Mouse (Mus musculus) adrenal gland (tissue): Measurements from ENCODE around the gene Zfp865.
"Not testable (repeated sequence)": the region's sequence is repeated elsewhere in the genome, so short reads cannot be mapped to it uniquely, and the experiment has no call there.

ENCODE experiments used
- intact Hi-C: fragments of 180-260 bp; cut with DNase I; formaldehyde crosslinking; loops from one replicate; pipeline ENCODE4 v1.15.1; 2025

Gene Zfp865

DNA sequence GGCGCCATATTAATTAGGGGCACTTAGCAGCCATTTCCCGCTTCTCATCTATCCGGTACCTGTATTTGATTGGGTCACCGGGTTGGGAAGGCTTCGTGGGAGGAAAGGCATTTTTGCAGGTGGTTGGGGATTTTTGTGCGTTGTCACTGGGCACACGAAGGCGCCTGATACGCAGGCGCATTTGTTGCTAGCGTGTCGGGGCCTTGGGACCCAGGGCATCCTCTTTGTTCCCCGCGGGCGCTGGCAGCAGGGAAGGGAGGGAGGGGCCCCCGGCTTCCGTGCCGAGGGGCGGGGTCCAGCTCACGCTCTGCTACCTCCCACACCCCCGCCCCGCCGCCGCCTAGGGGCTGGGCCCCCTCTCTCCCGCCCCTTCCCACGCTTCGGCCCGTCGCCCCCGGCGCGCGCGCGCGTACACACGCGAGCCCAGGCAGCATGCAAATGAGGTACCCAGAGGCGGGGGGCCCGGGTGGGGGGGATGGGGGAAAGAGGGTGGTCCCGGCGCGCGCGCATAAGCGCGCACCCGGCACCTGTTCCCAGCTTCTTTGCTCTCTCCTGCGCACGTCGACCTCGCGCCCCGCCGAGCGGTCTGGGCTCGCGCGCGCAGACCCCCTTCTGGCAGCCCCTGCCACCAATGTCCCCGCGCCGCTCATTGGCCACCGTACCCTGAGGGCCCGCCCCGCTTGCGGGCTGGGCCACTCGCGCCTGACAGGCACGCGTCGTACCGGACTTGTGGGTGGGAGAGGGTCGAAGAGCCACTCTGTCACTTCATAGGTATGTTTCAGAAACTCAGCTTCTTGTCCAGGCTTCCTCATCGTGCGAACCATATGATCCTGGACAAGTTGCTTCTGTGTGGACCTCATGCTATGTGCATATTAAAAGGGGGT is 4.8 kb upstream of the Zfp865 start, which contains the start of gene Gm44973:
Gene Gm44973 (plus strand): TSS at position 379 of the 884 bp plus-strand sequence.
- intact Hi-C loops: no loop called here

DNA sequence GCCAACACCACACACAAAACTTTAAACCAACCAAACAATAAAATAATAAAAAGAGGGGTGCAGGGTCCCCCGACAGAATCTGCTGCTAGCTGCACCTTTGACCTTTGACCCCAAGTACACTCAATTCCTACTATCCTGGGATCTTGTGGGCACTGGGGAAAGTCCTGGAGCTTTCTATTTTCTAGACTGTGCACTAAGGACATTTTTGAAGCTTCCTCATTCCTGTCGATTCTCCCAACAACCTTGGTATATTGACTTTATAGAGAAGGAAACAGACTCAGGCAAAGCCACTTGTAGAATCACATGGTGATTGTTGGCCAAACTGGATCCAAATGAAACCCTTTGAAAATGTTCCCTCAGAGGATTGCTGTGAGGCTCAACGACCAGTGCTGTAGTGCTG is 4.1 kb upstream of the Zfp865 start:
- intact Hi-C loops: no loop called here

DNA sequence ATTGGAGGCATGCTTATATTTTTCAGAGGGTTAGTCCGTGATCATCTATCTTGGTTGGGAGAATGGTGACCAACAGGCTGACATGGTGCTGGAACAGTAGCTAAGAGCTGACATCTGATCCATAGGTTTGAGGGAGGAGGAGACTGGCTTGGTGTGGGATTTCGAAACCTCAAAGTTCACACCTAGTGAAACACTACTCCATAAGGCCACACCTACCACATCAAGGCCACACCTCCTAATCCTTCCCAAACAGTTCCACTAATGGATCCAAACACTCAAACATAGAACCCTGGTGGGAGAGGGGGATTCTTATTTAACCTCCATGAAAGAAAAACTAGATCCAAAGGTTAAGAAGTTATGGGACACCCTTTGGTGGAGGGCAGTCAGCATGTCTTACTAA is 3.3 kb upstream of the Zfp865 start:
- intact Hi-C loops: no loop called here

DNA sequence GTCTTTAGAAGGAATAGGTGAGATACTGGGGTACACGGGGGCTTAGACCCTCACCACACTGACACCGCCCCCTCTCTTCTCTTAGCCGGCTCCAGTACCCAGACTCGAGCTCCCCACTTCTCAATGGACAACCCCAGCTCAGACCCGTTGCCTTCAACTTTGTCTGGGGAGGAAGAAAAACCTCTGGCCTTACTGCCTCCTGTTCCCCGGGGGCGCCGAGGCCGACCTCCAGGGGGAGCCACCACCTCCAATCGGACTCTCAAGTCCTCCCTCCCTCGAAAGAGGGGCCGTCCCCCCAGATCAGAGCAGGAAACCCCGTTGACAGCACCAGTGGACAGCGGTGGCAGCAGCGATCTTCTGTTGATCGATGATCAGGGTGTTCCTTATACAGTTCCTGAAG is 2.8 kb upstream of the Zfp865 start:
- intact Hi-C loops: no loop called here

DNA sequence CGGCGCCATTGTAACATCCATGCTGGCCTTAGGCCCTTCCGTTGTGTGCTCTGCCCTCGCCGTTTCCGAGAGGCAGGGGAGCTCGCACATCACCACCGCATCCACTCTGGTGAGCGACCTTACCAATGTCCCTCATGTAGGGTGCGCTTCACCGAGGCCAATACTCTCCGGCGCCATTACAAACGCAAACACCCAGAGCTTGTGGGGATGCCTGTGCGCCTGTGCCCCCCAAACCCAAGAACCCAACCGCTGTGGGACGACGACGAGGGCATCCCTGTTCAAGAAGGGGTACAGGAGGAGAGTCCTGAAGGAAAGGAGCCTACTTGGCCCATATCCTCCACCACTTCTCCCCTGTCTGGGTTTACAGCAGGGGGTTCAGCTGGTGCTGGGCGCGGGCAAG is 2.2 kb upstream of the Zfp865 start:
- intact Hi-C loops: no loop called here

DNA sequence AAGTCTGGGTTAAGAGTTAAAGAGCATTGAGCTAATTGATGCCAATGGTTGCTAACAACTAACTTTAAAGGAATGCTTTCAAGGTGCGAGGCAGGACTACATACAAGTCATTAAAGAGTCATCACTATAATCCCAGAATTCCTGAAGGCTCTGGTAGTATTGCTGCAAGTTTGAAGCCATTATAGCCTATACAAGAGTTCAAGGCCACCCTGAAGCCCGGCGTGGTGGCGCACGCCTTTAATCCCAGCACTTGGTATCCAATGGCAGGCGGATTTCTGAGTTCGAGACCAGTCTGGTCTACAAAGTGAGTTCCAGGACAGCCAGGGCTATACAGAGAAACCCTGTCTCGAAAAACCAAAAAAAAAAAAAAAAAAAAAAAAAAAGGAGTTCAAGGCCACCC is 600 bp upstream of the Zfp865 start:
- intact Hi-C loops: not testable (repeated sequence)

- intact Hi-C loops: no loop called here
Measured at GRCm38 (mm10) chr7:5020685-5021084, 509 bp downstream of the Zfp865 start.

DNA sequence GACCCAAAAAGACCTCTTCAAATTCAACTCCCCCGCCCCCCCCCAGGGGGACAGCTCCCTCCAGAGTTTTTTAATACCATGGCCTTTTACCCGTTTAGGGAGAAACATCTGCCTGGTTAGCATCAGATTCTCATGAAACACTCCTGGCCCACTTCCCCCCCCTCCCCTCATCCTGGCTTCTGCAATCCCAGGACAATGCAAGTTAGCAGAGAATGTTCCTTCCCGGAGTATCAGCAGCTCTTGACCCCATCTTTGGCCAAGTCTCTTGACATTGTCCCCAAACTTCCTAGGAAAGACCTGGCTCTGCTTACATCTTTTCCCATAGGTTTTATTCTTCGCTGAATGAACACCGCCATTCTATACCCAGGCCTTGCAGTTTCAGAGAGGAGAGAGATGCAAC is 1.0 kb downstream of the Zfp865 start:
- intact Hi-C loops: no loop called here

GRCm38 (mm10) chr7:5029543-5029942 is 9.4 kb downstream of the Zfp865 start:
- intact Hi-C loops: no loop called here

- intact Hi-C loops: no loop called here
Measured at GRCm38 (mm10) chr7:5029946-5030345, 9.8 kb downstream of the Zfp865 start.

GRCm38 (mm10) chr7:5030554-5031275 is 10.5 kb downstream of the Zfp865 start:
- intact Hi-C loops: no loop called here

DNA sequence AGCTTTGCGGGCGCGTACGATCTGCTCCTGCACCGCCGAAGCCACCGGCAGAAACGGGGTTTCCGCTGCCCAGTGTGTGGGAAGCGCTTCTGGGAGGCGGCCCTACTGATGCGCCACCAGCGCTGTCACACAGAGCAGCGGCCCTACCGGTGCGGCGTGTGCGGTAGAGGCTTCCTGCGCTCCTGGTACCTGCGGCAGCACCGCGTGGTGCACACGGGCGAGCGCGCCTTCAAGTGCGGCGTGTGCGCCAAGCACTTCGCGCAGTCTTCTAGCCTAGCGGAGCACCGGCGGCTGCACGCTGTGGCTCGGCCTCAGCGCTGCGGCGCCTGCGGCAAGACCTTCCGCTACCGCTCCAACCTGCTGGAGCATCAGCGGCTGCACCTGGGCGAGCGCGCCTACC is 11.3 kb downstream of the Zfp865 start:
- intact Hi-C loops: no loop called here

DNA sequence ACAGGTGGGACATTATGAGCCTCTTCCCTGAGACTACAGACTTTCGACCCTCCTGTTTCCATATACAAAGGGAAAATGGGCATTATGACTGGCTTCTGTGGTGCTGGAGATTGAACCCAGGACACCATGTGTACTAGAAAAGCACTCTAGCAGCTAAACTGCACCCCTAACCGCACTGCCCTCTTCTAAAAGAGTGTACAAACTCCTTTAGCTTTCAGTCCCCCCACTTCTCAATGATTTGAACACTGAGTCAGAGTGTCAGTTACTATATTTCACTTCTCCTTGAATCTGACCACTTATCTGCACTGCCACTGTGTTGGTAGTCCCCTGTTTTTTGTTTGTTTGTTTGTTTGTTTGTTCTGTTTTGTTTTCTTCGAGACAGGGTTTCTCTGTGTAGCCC is 13.6 kb downstream of the Zfp865 start, which contains the start of gene 4632433K11Rik:
Gene 4632433K11Rik (plus strand): TSS at position 301 of the 400 bp plus-strand sequence.
- intact Hi-C loops: no loop called here

DNA sequence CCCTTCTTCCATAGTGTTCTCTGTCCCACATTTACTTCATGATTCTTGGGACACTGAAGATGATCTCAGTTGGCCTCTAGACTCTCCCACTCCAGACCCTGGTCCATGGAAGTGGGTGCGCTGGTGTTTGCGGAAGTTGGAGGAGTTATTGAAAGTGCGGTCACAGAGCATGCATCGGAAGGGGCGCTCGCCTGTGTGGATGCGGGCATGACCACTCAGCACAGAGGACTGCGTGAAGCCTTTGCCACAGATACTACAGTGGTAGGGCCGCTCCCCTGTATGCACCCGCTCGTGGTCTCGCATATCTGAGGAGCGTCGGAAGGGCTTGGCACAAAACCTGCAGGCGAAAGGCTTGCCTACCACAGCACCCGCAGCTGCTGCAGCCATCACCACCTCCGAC is 15.5 kb downstream of the Zfp865 start:
- intact Hi-C loops: no loop called here

DNA sequence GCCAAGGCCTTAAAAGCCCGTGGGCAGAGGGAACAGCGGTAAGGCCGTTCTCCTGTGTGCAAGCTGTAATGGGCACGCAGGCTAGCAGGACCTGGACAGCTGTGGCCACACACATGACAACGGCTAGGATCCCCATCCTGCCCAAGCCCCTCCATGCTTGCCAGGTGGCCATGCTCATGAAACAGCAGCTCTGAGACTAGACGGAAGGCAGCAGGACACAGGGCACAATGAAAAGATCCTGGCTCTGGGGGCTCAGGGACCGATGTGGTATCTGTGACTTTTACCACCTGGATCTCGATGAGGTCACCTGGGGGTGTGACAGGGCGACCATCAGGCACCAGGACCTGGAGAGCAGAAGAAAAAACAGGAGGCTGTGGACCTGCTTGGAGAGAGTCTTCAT is 16.0 kb downstream of the Zfp865 start:
- intact Hi-C loops: no loop called here

GRCm38 (mm10) chr7:5037026-5037425 is 16.9 kb downstream of the Zfp865 start:
- intact Hi-C loops: no loop called here

DNA sequence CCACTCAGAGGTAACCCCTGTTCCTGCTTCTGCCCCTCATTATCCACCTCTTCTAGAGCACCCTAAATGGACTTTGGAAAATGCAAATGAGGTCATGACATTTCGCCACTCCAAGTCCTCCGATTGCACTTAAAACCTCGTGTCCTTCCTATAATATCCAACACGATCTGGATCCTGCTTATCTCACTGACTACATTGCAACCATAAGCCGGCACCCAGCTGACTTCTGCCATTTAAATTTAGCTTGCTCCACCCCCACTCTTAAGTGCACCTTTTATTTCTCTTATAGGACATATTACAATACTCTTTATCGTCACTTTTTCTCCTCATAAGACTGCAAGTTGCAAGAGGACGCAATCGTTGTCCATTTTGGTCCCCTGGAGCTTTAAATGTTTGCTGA is 17.3 kb downstream of the Zfp865 start:
- intact Hi-C loops: no loop called here

GRCm38 (mm10) chr7:5038109-5038732 is 18.0 kb downstream of the Zfp865 start, which contains the start of gene Zfp784:
Zfp784 (minus strand) TSS chr7:5038446.
- intact Hi-C loops: no loop called here

DNA sequence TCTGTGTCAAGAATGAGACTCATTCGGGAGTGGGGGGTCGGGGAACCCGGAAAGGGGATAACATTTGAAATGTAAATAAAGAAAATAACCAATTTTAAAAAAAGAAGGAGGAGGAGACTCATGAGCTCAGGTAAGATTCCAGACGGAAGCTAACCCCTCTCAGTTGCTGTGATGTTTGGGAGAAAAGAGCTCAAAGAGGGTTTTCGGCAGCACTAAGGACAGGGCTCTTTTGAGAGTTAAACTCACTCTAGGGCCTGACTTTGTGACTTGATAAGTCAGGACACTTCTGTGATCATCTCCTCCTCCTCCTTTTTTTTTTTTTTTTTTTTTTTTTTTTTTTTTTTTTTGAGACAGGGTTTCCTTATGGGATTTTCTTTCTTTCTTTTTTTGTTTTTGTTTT is 18.8 kb downstream of the Zfp865 start:
- intact Hi-C loops: no loop called here

GRCm38 (mm10) chr7:5044981-5045380 is 24.8 kb downstream of the Zfp865 start:
- intact Hi-C loops: no loop called here

DNA sequence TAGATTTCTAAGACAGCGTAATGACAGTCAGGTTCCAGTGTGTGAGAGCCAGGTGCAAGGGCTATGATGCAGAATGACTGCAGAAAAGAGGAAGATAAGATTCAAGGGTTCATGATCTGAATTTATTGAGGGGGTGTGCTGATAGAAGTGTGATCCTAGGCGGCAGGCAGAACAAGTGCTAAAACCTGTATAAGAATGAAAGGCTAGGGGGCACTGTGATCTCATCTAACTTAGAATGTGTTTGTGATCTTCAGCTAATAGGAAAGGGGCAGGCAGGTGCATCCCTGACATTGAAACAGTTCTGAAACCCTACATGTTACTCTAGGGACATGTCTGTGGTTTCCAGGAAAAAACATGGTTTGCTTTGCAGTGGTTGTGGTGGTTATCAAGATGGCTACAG is 25.9 kb downstream of the Zfp865 start:
- intact Hi-C loops: loop anchor here (2.0 kb wide), 1 partner anchor 103 kb away; no protein-coding TSS in a partner anchor

DNA sequence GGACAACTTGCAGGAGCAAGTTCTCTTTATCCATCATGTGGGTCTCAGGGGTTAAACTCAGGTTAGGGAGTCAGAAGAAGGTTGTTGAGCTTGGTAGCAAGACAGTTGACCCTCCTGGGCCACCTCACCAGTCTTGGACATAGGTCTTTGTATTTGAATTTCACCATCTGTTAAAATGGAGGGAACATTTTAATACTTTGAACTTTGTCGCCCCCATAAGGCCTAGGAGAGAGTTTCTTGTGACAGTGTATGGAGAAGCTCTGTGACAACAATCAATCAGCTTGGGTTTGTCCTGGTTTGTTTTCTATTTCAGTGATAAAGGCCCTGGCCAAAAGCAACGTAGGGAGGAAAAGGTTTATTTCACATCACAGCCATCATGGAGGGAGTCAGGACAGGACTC is 27.1 kb downstream of the Zfp865 start:
- intact Hi-C loops: loop anchor here (2.0 kb wide), 1 partner anchor 105 kb away; no protein-coding TSS in a partner anchor
